Mouse (Mus musculus): Measurements from ENCODE around the gene Smim1. TPM values are rescaled to one million over a fixed set of nuclear protein-coding genes. Genes with fewer than 3 reads are reported as not detected.

The Smim1 gene
- polyA plus RNA-seq, 1 experiment from 2014 or later, result 61.1 TPM

GRCm38 (mm10) chr4:154012132-154012882 lies 13.7 kb downstream of the Smim1 start:
- under 1% methylated on average over 54 of the region's 55 CpGs for WGBS
- H3K4me3 ChIP-seq (replicated peaks), result peak overlapping the region; percentile 100
- H3K27me3 ChIP-seq, result no peaks in the 10 kb centered on the region
- H3K4me2 ChIP-seq, result peak overlapping the region; percentile 95
- H3K36me3 ChIP-seq, result peaks cover 37% of the 10 kb centered on the region
- peaks cover 30% of the 10 kb centered on the region for H3K4me1 ChIP-seq
- peak overlapping the region; percentile 62 for H3K27ac ChIP-seq
- H3K9me3 ChIP-seq (replicated peaks), result no peaks in the 10 kb centered on the region
- ATAC-seq (replicated peaks; ENCODE audit: low FRiP score), result no peak; the same call in 1 of the 2 replicates
- H3K9ac ChIP-seq, result peak overlapping the region; percentile 96

- H3K9me3 ChIP-seq (replicated peaks), result no peaks in the 10 kb centered on the region
- WGBS, result under 1% methylated on average over 59 of the region's 59 CpGs
- peak within 1 kb of the TSS; percentile 95 for H3K4me2 ChIP-seq
- peaks cover 30% of the 10 kb centered on the region for H3K4me1 ChIP-seq
- H3K4me3 ChIP-seq (replicated peaks), result peak within 1 kb of the TSS; percentile 100
- ATAC-seq (replicated peaks; ENCODE audit: low FRiP score), result peak; percentile 95
- peak within 1 kb of the TSS; percentile 96 for H3K9ac ChIP-seq
- H3K36me3 ChIP-seq, result peaks cover 37% of the 10 kb centered on the region
- H3K27ac ChIP-seq, result peak within 1 kb of the TSS; percentile 62
- no peaks in the 10 kb centered on the region for H3K27me3 ChIP-seq
Observed at GRCm38 (mm10) chr4:154011646-154012089, 14.4 kb downstream of the Smim1 start, which contains the start of gene Lrrc47. Gene Lrrc47 (plus strand): TSS chr4:154011731.

GRCm38 (mm10) chr4:154010907-154011645 lies 15.0 kb downstream of the Smim1 start:
- Histone ChIP-seq H3K4me1 (peaks cover 30% of the 10 kb centered on the region), H3K9me3 (replicated peaks) (no peaks in the 10 kb centered on the region), H3K9ac (peak overlapping the region; percentile 96), H3K4me3 (replicated peaks) (peak overlapping the region; percentile 100), H3K4me2 (peak overlapping the region; percentile 95), H3K27ac (peak overlapping the region; percentile 14; the same call in 1 of the 2 replicates), H3K36me3 (peaks cover 37% of the 10 kb centered on the region), H3K27me3 (no peaks in the 10 kb centered on the region)
- ATAC-seq (replicated peaks; ENCODE audit: low FRiP score), result peak; percentile 72
- 27% methylated on average over 13 of the region's 13 CpGs for WGBS

- no peak for ATAC-seq (replicated peaks; ENCODE audit: low FRiP score)
- Histone ChIP-seq H3K4me1 (peaks cover 10% of the 10 kb centered on the region), H3K36me3 (peaks cover 48% of the 10 kb centered on the region), H3K27me3 (no peaks in the 10 kb centered on the region), H3K9ac (no peak overlapping the region), H3K4me3 (replicated peaks) (no peak overlapping the region), H3K4me2 (no peak overlapping the region), H3K27ac (no peak overlapping the region), H3K9me3 (replicated peaks) (no peaks in the 10 kb centered on the region)
- 81% methylated on average over 4 of the region's 4 CpGs for WGBS
Observed at GRCm38 (mm10) chr4:154007759-154008158, 18.3 kb downstream of the Smim1 start.

GRCm38 (mm10) chr4:154006264-154006663 lies 19.8 kb downstream of the Smim1 start:
- no peak for ATAC-seq (replicated peaks; ENCODE audit: low FRiP score)
- peaks cover 56% of the 10 kb centered on the region for H3K36me3 ChIP-seq
- no peaks in the 10 kb centered on the region for H3K27me3 ChIP-seq
- H3K9me3 ChIP-seq (replicated peaks), result no peaks in the 10 kb centered on the region
- no peak overlapping the region for H3K4me3 ChIP-seq (replicated peaks)
- no peak overlapping the region for H3K9ac ChIP-seq
- peaks cover 5% of the 10 kb centered on the region for H3K4me1 ChIP-seq
- 89% methylated on average over 6 of the region's 6 CpGs for WGBS
- H3K27ac ChIP-seq, result no peak overlapping the region
- no peak overlapping the region for H3K4me2 ChIP-seq

- H3K4me3 ChIP-seq (replicated peaks), result no peak overlapping the region
- no peak overlapping the region for H3K27ac ChIP-seq
- no peak for ATAC-seq (replicated peaks; ENCODE audit: low FRiP score)
- peaks cover 56% of the 10 kb centered on the region for H3K36me3 ChIP-seq
- H3K4me1 ChIP-seq, result no peaks in the 10 kb centered on the region
- H3K9me3 ChIP-seq (replicated peaks), result no peaks in the 10 kb centered on the region
- no peak overlapping the region for H3K9ac ChIP-seq
- H3K4me2 ChIP-seq, result no peak overlapping the region
- WGBS, result 92% methylated on average over 5 of the region's 5 CpGs
- H3K27me3 ChIP-seq, result no peaks in the 10 kb centered on the region
Observed at GRCm38 (mm10) chr4:154005488-154005887, 20.5 kb downstream of the Smim1 start.

- ATAC-seq (replicated peaks; ENCODE audit: low FRiP score), result no peak
- no peak overlapping the region for H3K9ac ChIP-seq
- 91% methylated on average over 8 of the region's 8 CpGs for WGBS
- H3K4me1 ChIP-seq, result no peaks in the 10 kb centered on the region
- no peak overlapping the region for H3K27ac ChIP-seq
- H3K9me3 ChIP-seq (replicated peaks), result no peaks in the 10 kb centered on the region
- no peak overlapping the region for H3K4me2 ChIP-seq
- H3K4me3 ChIP-seq (replicated peaks), result no peak overlapping the region
- peaks cover 94% of the 10 kb centered on the region for H3K36me3 ChIP-seq
- H3K27me3 ChIP-seq, result no peaks in the 10 kb centered on the region
Observed at GRCm38 (mm10) chr4:153993505-153993904, 32.5 kb downstream of the Smim1 start.

GRCm38 (mm10) chr4:153992715-153993114 lies 33.3 kb downstream of the Smim1 start:
- ATAC-seq (replicated peaks; ENCODE audit: low FRiP score), result no peak
- no peak overlapping the region for H3K4me2 ChIP-seq
- peaks cover 94% of the 10 kb centered on the region for H3K36me3 ChIP-seq
- 88% methylated on average over 10 of the region's 10 CpGs for WGBS
- no peak overlapping the region for H3K4me3 ChIP-seq (replicated peaks)
- no peaks in the 10 kb centered on the region for H3K4me1 ChIP-seq
- H3K9ac ChIP-seq, result no peak overlapping the region
- H3K27ac ChIP-seq, result no peak overlapping the region
- no peaks in the 10 kb centered on the region for H3K27me3 ChIP-seq
- H3K9me3 ChIP-seq (replicated peaks), result no peaks in the 10 kb centered on the region

- no peak overlapping the region for H3K4me3 ChIP-seq (replicated peaks)
- 91% methylated on average over 11 of the region's 11 CpGs for WGBS
- H3K4me2 ChIP-seq, result no peak overlapping the region
- H3K9me3 ChIP-seq (replicated peaks), result no peaks in the 10 kb centered on the region
- H3K27me3 ChIP-seq, result no peaks in the 10 kb centered on the region
- peaks cover 69% of the 10 kb centered on the region for H3K36me3 ChIP-seq
- no peak overlapping the region for H3K9ac ChIP-seq
- no peak for ATAC-seq (replicated peaks; ENCODE audit: low FRiP score)
- peaks cover 13% of the 10 kb centered on the region for H3K4me1 ChIP-seq
- no peak overlapping the region for H3K27ac ChIP-seq
Observed at GRCm38 (mm10) chr4:153980470-153980869, 45.6 kb downstream of the Smim1 start.

GRCm38 (mm10) chr4:153979243-153979642 lies 46.8 kb downstream of the Smim1 start:
- Histone ChIP-seq H3K9ac (no peak overlapping the region), H3K27ac (no peak overlapping the region), H3K4me1 (peaks cover 14% of the 10 kb centered on the region), H3K9me3 (replicated peaks) (no peaks in the 10 kb centered on the region), H3K27me3 (no peaks in the 10 kb centered on the region), H3K4me3 (replicated peaks) (no peak overlapping the region), H3K4me2 (no peak overlapping the region), H3K36me3 (peaks cover 56% of the 10 kb centered on the region)
- 88% methylated on average over 10 of the region's 10 CpGs for WGBS
- ATAC-seq (replicated peaks; ENCODE audit: low FRiP score), result no peak

- ATAC-seq (replicated peaks; ENCODE audit: low FRiP score), result no peak
- WGBS, result 42% methylated on average over 6 of the region's 6 CpGs
- H3K9me3 ChIP-seq (replicated peaks), result no peaks in the 10 kb centered on the region
- peak overlapping the region; percentile 81 for H3K9ac ChIP-seq
- peaks cover 34% of the 10 kb centered on the region for H3K36me3 ChIP-seq
- no peaks in the 10 kb centered on the region for H3K27me3 ChIP-seq
- peak overlapping the region; percentile 95 for H3K4me2 ChIP-seq
- H3K4me1 ChIP-seq, result peaks cover 23% of the 10 kb centered on the region
- H3K27ac ChIP-seq, result no peak overlapping the region
- peak overlapping the region; percentile 78 for H3K4me3 ChIP-seq (replicated peaks)
Observed at GRCm38 (mm10) chr4:153975768-153976167, 50.3 kb downstream of the Smim1 start.

GRCm38 (mm10) chr4:153975292-153975662 lies 50.8 kb downstream of the Smim1 start:
- H3K36me3 ChIP-seq, result peaks cover 34% of the 10 kb centered on the region
- no peaks in the 10 kb centered on the region for H3K27me3 ChIP-seq
- peak; percentile 76 for ATAC-seq (replicated peaks; ENCODE audit: low FRiP score)
- peak overlapping the region; percentile 81 for H3K9ac ChIP-seq
- no peaks in the 10 kb centered on the region for H3K9me3 ChIP-seq (replicated peaks)
- peaks cover 23% of the 10 kb centered on the region for H3K4me1 ChIP-seq
- peak overlapping the region; percentile 95 for H3K4me2 ChIP-seq
- peak overlapping the region; percentile 39; the same call in 1 of the 2 replicates for H3K27ac ChIP-seq
- peak overlapping the region; percentile 78 for H3K4me3 ChIP-seq (replicated peaks)
- under 1% methylated on average over 33 of the region's 33 CpGs for WGBS
